Mouse (Mus musculus) neural tube, embryonic 11.5 days (tissue): Measurements from ENCODE around the gene Ubxn7. TPM values are rescaled to one million over a fixed set of nuclear protein-coding genes. Genes with fewer than 3 reads are reported as not detected.

Experiments used
- ATAC-seq: fragments of 200-750 bp; cut with Nextera tagmentation; 2 replicates; pipeline ENCODE4 v1.8.0; 2017; ENCODE audit warnings: moderate number of reproducible peaks, mild to moderate bottlenecking, moderate TSS enrichment, moderate library complexity; ENCODE audit not compliant: insufficient read depth, low FRiP score, low TSS enrichment
- DNase-seq: peaks from one replicate; pipeline ENCODE4 v3.0.0-alpha.2; 2015; ENCODE audit warnings: low spot score
- H3K27ac ChIP-seq: fragments of 300-500 bp; sonication (generic); 2 replicates; pipeline ENCODE4 v1.5.1; 2014; ENCODE audit warnings: low read depth, mild to moderate bottlenecking, low read length
- H3K27me3 ChIP-seq: fragments of 300-500 bp; sonication (generic); 2 replicates; pipeline ENCODE4 v1.6.1; 2014; ENCODE audit warnings: mild to moderate bottlenecking, low read length, mixed read lengths; ENCODE audit not compliant: control insufficient read depth, insufficient read depth
- H3K36me3 ChIP-seq: fragments of 300-500 bp; sonication (generic); 2 replicates; pipeline ENCODE4 v1.6.1; 2014; ENCODE audit warnings: mild to moderate bottlenecking, low read length, moderate library complexity, mixed read lengths; ENCODE audit not compliant: control insufficient read depth, insufficient read depth
- H3K4me1 ChIP-seq: fragments of 300-500 bp; sonication (generic); 2 replicates; pipeline ENCODE4 v1.6.1; 2014; ENCODE audit warnings: low read length, mixed read lengths; ENCODE audit not compliant: control insufficient read depth, insufficient read depth
- H3K4me2 ChIP-seq: fragments of 300-500 bp; sonication (generic); 2 replicates; pipeline ENCODE4 v1.6.1; 2014; ENCODE audit warnings: low read depth, mild to moderate bottlenecking, moderate library complexity
- H3K4me3 ChIP-seq: fragments of 300-500 bp; sonication (generic); 2 replicates; pipeline ENCODE4 v1.5.1; 2014; ENCODE audit warnings: low read depth, low read length
- H3K9ac ChIP-seq: fragments of 300-500 bp; sonication (generic); 2 replicates; pipeline ENCODE4 v1.6.1; 2014; ENCODE audit warnings: mild to moderate bottlenecking, low read length
- H3K9me3 ChIP-seq: fragments of 300-500 bp; sonication (generic); 2 replicates; pipeline ENCODE4 v1.6.1; 2016; ENCODE audit warnings: low read length; ENCODE audit not compliant: control insufficient read depth
- WGBS: fragments of 180-500 bp; shearing (Covaris S2); extraction: QIAGEN DNeasy Blood & Tissue Kit; methylation state at CpG from one replicate; pipeline ENCODE4 v1.1.7; 2014; 5-methylcytosine and 5-hydroxymethylcytosine counted together
- polyA plus RNA-seq: library from polyadenylated mRNA; unstranded; fragments of >200 nt; fragmentation: Nextera tagmentation; extraction: Ambion mirVana; gene quantifications from 2 replicates; pipeline ENCODE4 v1.2.1, GENCODE M21; 2014

The Ubxn7 gene
- polyA plus RNA-seq, 1 experiment from 2014 or later, result 22.7 TPM

GRCm38 (mm10) chr16:32316601-32317000, 15.5 kb upstream of the Ubxn7 start:
- Histone ChIP-seq H3K27ac (no peak overlapping the region), H3K4me2 (no peak overlapping the region), H3K9ac (no peak overlapping the region), H3K9me3 (no peaks in the 10 kb centered on the region), H3K36me3 (no peaks in the 10 kb centered on the region), H3K27me3 (no peaks in the 10 kb centered on the region), H3K4me1 (no peaks in the 10 kb centered on the region), H3K4me3 (no peak overlapping the region)
- DNase-seq, result no peak
- ATAC-seq, result no peak
- 57% methylated on average over 2 of the region's 2 CpGs for WGBS

- WGBS, result 31% methylated on average over 7 of the region's 7 CpGs
- Histone ChIP-seq H3K27ac (no peak overlapping the region), H3K9me3 (no peaks in the 10 kb centered on the region), H3K36me3 (no peaks in the 10 kb centered on the region), H3K4me3 (no peak overlapping the region), H3K4me2 (no peak overlapping the region), H3K27me3 (no peaks in the 10 kb centered on the region), H3K4me1 (no peaks in the 10 kb centered on the region), H3K9ac (no peak overlapping the region)
- DNase-seq, result no peak
- no peak for ATAC-seq
These were observed 8.1 kb upstream of the Ubxn7 start for GRCm38 (mm10) chr16:32323953-32324352.

- no peak for ATAC-seq
- Histone ChIP-seq H3K9ac (no peak overlapping the region), H3K27ac (no peak overlapping the region), H3K4me1 (peaks cover 2% of the 10 kb centered on the region; the same call in 1 of the 2 replicates), H3K9me3 (no peaks in the 10 kb centered on the region), H3K36me3 (no peaks in the 10 kb centered on the region), H3K4me3 (peak overlapping the region; percentile 98), H3K4me2 (peak overlapping the region; percentile 56), H3K27me3 (no peaks in the 10 kb centered on the region)
- 62% methylated on average over 9 of the region's 9 CpGs for WGBS
- no peak for DNase-seq
These were observed 984 bp upstream of the Ubxn7 start for GRCm38 (mm10) chr16:32330876-32331670.

GRCm38 (mm10) chr16:32332556-32333511, 777 bp downstream of the Ubxn7 start:
- DNase-seq (peak; percentile 65), ATAC-seq (peak; percentile 70)
- WGBS, result under 1% methylated on average over 44 of the region's 54 CpGs

GRCm38 (mm10) chr16:32335146-32335545, 3.1 kb downstream of the Ubxn7 start:
- peaks cover 2% of the 10 kb centered on the region; the same call in 1 of the 2 replicates for H3K4me1 ChIP-seq
- H3K4me3 ChIP-seq, result no peak overlapping the region
- H3K36me3 ChIP-seq, result no peaks in the 10 kb centered on the region
- no peak for ATAC-seq
- no peak overlapping the region for H3K4me2 ChIP-seq
- H3K27ac ChIP-seq, result no peak overlapping the region
- DNase-seq, result no peak
- H3K9me3 ChIP-seq, result no peaks in the 10 kb centered on the region
- no peaks in the 10 kb centered on the region for H3K27me3 ChIP-seq
- 91% methylated on average over 5 of the region's 5 CpGs for WGBS
- H3K9ac ChIP-seq, result no peak overlapping the region

More at GRCm38 (mm10) chr16:32332556-32333511, 777 bp downstream of the Ubxn7 start:
- H3K9ac ChIP-seq, result peak overlapping the region; percentile 98
- H3K36me3 ChIP-seq, result no peaks in the 10 kb centered on the region
- no peaks in the 10 kb centered on the region for H3K9me3 ChIP-seq
- peak overlapping the region; percentile 56 for H3K4me2 ChIP-seq
- peak overlapping the region; percentile 98 for H3K4me3 ChIP-seq
- H3K4me1 ChIP-seq, result peaks cover 2% of the 10 kb centered on the region; the same call in 1 of the 2 replicates
- H3K27ac ChIP-seq, result peak overlapping the region; percentile 93
- no peaks in the 10 kb centered on the region for H3K27me3 ChIP-seq

- H3K9ac ChIP-seq, result no peak overlapping the region
- H3K4me3 ChIP-seq, result no peak overlapping the region
- peaks cover 2% of the 10 kb centered on the region; the same call in 1 of the 2 replicates for H3K4me1 ChIP-seq
- H3K27ac ChIP-seq, result no peak overlapping the region
- 81% methylated on average over 7 of the region's 7 CpGs for WGBS
- DNase-seq (no peak), ATAC-seq (no peak)
- H3K4me2 ChIP-seq, result no peak overlapping the region
- H3K9me3 ChIP-seq, result no peaks in the 10 kb centered on the region
- no peaks in the 10 kb centered on the region for H3K36me3 ChIP-seq
- no peaks in the 10 kb centered on the region for H3K27me3 ChIP-seq
These were observed 4.1 kb downstream of the Ubxn7 start for GRCm38 (mm10) chr16:32336026-32336780.

- peaks cover 2% of the 10 kb centered on the region; the same call in 1 of the 2 replicates for H3K4me1 ChIP-seq
- no peak overlapping the region for H3K4me3 ChIP-seq
- H3K27me3 ChIP-seq, result no peaks in the 10 kb centered on the region
- no peak overlapping the region for H3K27ac ChIP-seq
- ATAC-seq (no peak), DNase-seq (no peak)
- H3K9ac ChIP-seq, result no peak overlapping the region
- no peaks in the 10 kb centered on the region for H3K36me3 ChIP-seq
- H3K4me2 ChIP-seq, result no peak overlapping the region
- no peaks in the 10 kb centered on the region for H3K9me3 ChIP-seq
These were observed 4.9 kb downstream of the Ubxn7 start for GRCm38 (mm10) chr16:32337001-32337400.

- WGBS, result 97% methylated on average over 1 of the region's 1 CpGs
- no peak overlapping the region for H3K4me3 ChIP-seq
- no peaks in the 10 kb centered on the region for H3K9me3 ChIP-seq
- no peaks in the 10 kb centered on the region for H3K27me3 ChIP-seq
- no peak overlapping the region for H3K27ac ChIP-seq
- ATAC-seq (no peak), DNase-seq (no peak)
- H3K4me1 ChIP-seq, result peaks cover under 1% of the 10 kb centered on the region; the same call in 1 of the 2 replicates
- H3K9ac ChIP-seq, result no peak overlapping the region
- no peaks in the 10 kb centered on the region for H3K36me3 ChIP-seq
- H3K4me2 ChIP-seq, result no peak overlapping the region
These were observed 8.4 kb downstream of the Ubxn7 start for GRCm38 (mm10) chr16:32340451-32340850.
